Mouse (Mus musculus) heart, adult 2 months (tissue): ENCODE data around the gene Pmepa1. TPM values are rescaled to one million over a fixed set of nuclear protein-coding genes. Genes with fewer than 3 reads are reported as not detected.
A peak's percentile ranks its signal among the peaks of the same experiment; 100 is the strongest.

Experiments
- DNase-seq, 2 experiments: peaks; one replicate each; pipeline ENCODE4 v3.0.0; 2021
- H3K27ac ChIP-seq: fragments of 200-600 bp; 2 replicates; pipeline ENCODE4 v1.8.1; 2022
- H3K27me3 ChIP-seq: fragments of 200-500 bp; 2 replicates; pipeline ENCODE4 v1.6.1; 2012; ENCODE audit warnings: mild to moderate bottlenecking, low read length, inconsistent platforms, mixed read lengths; ENCODE audit not compliant: control insufficient read depth, insufficient read depth
- H3K36me3 ChIP-seq: fragments of 200-500 bp; 2 replicates; pipeline ENCODE4 v1.6.1; 2012; ENCODE audit warnings: low read length, inconsistent platforms; ENCODE audit not compliant: control insufficient read depth, insufficient read depth
- H3K4me1 ChIP-seq: fragments of 200-500 bp; 2 replicates; pipeline ENCODE4 v1.6.1; 2011; ENCODE audit warnings: low read length; ENCODE audit not compliant: control insufficient read depth, insufficient read depth
- H3K4me3 ChIP-seq: fragments of 200-600 bp; 2 replicates; pipeline ENCODE4 v1.8.1; 2022
- H3K79me2 ChIP-seq: fragments of 200-500 bp; replicated peaks from 2 replicates; pipeline ENCODE4 v1.6.1; 2012; ENCODE audit warnings: mild to moderate bottlenecking, inconsistent platforms, low read length, moderate library complexity, mixed read lengths; ENCODE audit not compliant: control insufficient read depth, insufficient read depth
- H3K9ac ChIP-seq: fragments of 200-500 bp; 2 replicates; pipeline ENCODE4 v1.6.1; 2012; ENCODE audit warnings: low read depth, mild to moderate bottlenecking, control low read depth, inconsistent platforms, low read length, mixed read lengths
- CTCF ChIP-seq: fragments of 200-600 bp; IDR thresholded peaks from 2 replicates; pipeline ENCODE4 v1.8.1; 2022; ENCODE audit warnings: antibody characterized with exemption, mild to moderate bottlenecking, moderate library complexity
- EP300 ChIP-seq: fragments of 200-500 bp; IDR thresholded peaks from 2 replicates; pipeline ENCODE4 v1.6.1; 2011; ENCODE audit warnings: low read depth, low read length, control low read depth; ENCODE audit not compliant: insufficient read depth
- POLR2A ChIP-seq: fragments of 200-500 bp; IDR thresholded peaks from 2 replicates; pipeline ENCODE4 v1.6.1; 2011; ENCODE audit warnings: mild to moderate bottlenecking, low read depth, low read length, control low read depth; ENCODE audit not compliant: insufficient read depth
- WGBS: fragments of 180-500 bp; shearing (Covaris S2); methylation state at CpG from one replicate; pipeline ENCODE4 v1.1.7; 2018; 5-methylcytosine and 5-hydroxymethylcytosine counted together
- intact Hi-C: fragments of 180-260 bp; cut with DNase I; formaldehyde crosslinking; loops from one replicate; pipeline ENCODE4 v1.15.1; 2025
- polyA plus RNA-seq: library from polyadenylated mRNA; depleted of rRNA; stranded (reverse); fragments of >200 nt; gene quantifications from 2 replicates; pipeline ENCODE4 v1.2.3, GENCODE M21; 2012
- total RNA-seq, 2 experiments: library from RNA; stranded (reverse); gene quantifications; 2 replicates each; pipeline ENCODE4 v1.2.3; 2021

Pmepa1 gene
- total and polyA plus RNA-seq, 3 experiments: 28.4 to 41.7 (median 31.4) TPM

DNA sequence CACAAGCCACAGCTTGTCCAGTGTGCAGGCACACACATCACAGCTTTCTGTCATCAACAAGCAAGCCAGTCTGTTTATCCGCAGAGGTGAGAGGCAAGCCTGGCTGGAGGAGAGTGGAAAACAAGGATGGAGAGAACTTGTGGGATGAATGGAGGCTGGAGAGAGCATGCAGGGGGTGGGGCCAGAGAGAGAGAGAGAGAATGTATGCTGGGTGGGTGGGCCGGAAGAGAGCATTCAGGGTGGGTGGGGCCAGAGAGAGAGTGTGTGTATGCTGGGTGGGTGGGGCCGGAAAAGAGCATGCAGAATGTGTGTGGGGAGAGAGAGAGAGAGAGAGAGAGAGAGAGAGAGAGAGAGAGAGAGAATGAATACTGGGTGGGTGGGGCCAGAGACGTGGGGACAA is 71.7 kb downstream of the Pmepa1 start:
- Histone ChIP-seq H3K27me3 (no peaks in the 10 kb centered on the region), H3K4me3 (no peak overlapping the region), H3K9ac (no peak overlapping the region), H3K27ac (no peak overlapping the region), H3K4me1 (no peaks in the 10 kb centered on the region), H3K36me3 (no peaks in the 10 kb centered on the region), H3K79me2 (no peaks in the 10 kb centered on the region)
- TF ChIP-seq EP300 (no peak), POLR2A (no peak), CTCF (no peak)
- DNase-seq: no peak
- 68% methylated on average over 4 of the region's 4 CpGs for WGBS
- intact Hi-C loops: no loop called here

DNA sequence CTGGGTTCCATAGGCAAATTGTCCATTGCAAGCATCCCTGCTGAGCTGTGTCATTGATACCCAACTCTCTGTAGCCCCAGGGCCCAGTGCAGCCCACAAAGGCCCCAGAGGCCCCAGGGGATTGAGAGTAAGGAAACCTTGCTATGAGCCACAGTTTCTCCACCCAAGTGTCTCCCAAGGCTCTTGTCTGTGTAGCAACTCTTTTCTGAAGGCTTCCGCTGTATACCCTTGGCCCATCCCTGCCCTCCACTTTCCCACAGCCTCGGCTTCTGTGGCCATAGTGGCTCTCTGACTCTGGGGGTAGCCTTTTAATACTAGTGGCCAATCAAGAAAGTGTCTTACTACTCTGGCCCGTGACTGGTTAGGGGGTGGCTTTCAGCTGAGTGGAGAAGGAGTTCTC is 72.6 kb downstream of the Pmepa1 start:
- no peak overlapping the region for H3K9ac ChIP-seq
- intact Hi-C loops: no loop called here
- DNase-seq: peak in 1 of 2 experiments; percentile 10
- TF ChIP-seq CTCF (no peak), POLR2A (no peak), EP300 (no peak)
- no peaks in the 10 kb centered on the region for H3K27me3 ChIP-seq
- H3K27ac ChIP-seq: no peak overlapping the region
- no peak overlapping the region for H3K4me3 ChIP-seq
- H3K4me1 ChIP-seq: no peaks in the 10 kb centered on the region
- H3K79me2 ChIP-seq: no peaks in the 10 kb centered on the region
- WGBS: 78% methylated on average over 3 of the region's 3 CpGs
- H3K36me3 ChIP-seq: no peaks in the 10 kb centered on the region

GRCm38 (mm10) chr2:173202924-173203689 is 73.2 kb downstream of the Pmepa1 start:
- Histone ChIP-seq H3K9ac (no peak overlapping the region), H3K27ac (no peak overlapping the region), H3K4me1 (no peaks in the 10 kb centered on the region), H3K36me3 (no peaks in the 10 kb centered on the region), H3K79me2 (no peaks in the 10 kb centered on the region), H3K27me3 (no peaks in the 10 kb centered on the region), H3K4me3 (no peak overlapping the region)
- no peak for TF ChIP-seq EP300
- TF ChIP-seq CTCF: no peak
- no peak for TF ChIP-seq POLR2A
- intact Hi-C loops: no loop called here
- DNase-seq: no peak
- WGBS: 90% methylated on average over 19 of the region's 19 CpGs

GRCm38 (mm10) chr2:173194796-173195195 is 81.5 kb downstream of the Pmepa1 start:
- no peaks in the 10 kb centered on the region for H3K4me1 ChIP-seq
- H3K9ac ChIP-seq: no peak overlapping the region
- H3K79me2 ChIP-seq: no peaks in the 10 kb centered on the region
- no peak for DNase-seq
- WGBS: 82% methylated on average over 4 of the region's 4 CpGs
- TF ChIP-seq POLR2A (no peak), EP300 (no peak), CTCF (no peak)
- no peaks in the 10 kb centered on the region for H3K36me3 ChIP-seq
- no peak overlapping the region for H3K27ac ChIP-seq
- intact Hi-C loops: no loop called here
- no peak overlapping the region for H3K4me3 ChIP-seq
- H3K27me3 ChIP-seq: no peaks in the 10 kb centered on the region

DNA sequence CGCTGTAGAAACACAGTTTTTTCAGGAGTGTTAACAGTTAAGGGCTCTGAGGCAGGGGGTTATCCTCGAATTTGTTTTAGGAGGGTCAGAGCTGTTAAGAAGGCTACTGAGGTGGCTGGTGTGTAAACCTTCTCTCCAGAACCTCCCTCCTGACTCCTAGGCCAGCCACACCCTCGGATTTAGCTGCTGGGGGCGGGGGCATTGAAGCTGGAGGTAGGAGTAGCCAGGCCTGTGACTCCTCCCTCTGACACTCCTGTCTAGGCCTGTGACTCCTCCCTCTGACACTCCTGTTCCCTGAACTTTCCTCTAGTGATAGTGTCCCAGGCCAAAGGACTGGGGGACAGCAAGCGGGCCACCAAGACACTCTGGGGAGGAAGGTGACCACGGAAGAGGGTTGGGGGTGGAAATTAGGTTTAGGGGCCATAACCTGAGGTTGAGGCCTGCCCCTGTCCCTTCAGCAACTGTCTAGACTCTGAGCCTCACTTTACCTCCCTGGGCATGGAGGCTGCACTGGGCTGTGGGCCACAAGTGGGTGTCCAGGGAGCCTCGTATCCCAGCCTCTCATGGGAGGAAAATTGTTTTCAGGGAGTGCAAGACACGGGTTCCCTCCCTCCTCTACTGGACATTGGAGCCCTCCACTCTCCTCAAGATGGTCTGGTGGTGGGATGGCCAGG is 89.0 kb downstream of the Pmepa1 start:
- Histone ChIP-seq H3K36me3 (no peaks in the 10 kb centered on the region), H3K27me3 (no peaks in the 10 kb centered on the region), H3K79me2 (no peaks in the 10 kb centered on the region), H3K9ac (no peak overlapping the region), H3K27ac (no peak overlapping the region), H3K4me3 (no peak overlapping the region), H3K4me1 (no peaks in the 10 kb centered on the region)
- peak in 1 of 2 experiments; percentile 10 for DNase-seq
- 40% methylated on average over 8 of the region's 8 CpGs for WGBS
- TF ChIP-seq EP300 (no peak), POLR2A (no peak)
- intact Hi-C loops: loop anchor here (2.0 kb wide), 2 partner anchors 31 to 265 kb away; partner anchors contain the start of gene Zbp1
